Mouse (Mus musculus): ENCODE measurements at regions not wholly inside any gene's neighbourhood (a gene's known extent, or its start where the extent isn't known, plus 50 kb on each side); places are given as distances from the start of the nearest gene placed in this dataset.

DNA sequence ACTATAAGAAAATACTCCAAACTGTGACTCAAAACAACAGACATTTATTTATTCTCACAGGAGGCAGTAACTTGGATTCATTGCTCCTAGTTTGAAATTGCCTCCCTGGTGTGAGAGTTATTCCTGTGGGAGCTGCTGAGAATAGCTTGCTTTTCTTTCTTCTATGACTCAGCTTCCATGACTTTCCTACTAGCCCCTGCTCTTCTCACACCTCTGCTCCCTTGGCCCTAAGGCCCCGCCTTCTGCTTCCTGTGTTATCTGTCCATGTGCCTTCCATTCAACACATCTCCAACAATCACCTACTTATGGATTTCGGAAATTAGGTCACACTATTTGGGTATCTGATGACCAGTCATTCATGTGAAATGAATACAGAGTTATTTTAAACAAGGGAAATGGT, 865.6 kb downstream of the Jrkl start:
- no peaks in the 10 kb centered on the region for H3K4me1 ChIP-seq (ENCODE audit: control insufficient read depth, insufficient read depth, low read length)
- H3K27ac ChIP-seq (ENCODE audit: insufficient read depth, low read depth, low read length), result no peak overlapping the region
- WGBS, result 71% methylated on average over 2 of the region's 2 CpGs
- no peak overlapping the region for H3K4me3 ChIP-seq (ENCODE audit: insufficient read depth, low read depth, low read length)
- TF ChIP-seq CTCF (IDR thresholded peaks at IDR 0.05; ENCODE audit: insufficient read depth, low read depth, low read length) (no peak), POLR2A (IDR thresholded peaks at IDR 0.05; ENCODE audit: insufficient read depth, low read depth, low read length) (no peak)

DNA sequence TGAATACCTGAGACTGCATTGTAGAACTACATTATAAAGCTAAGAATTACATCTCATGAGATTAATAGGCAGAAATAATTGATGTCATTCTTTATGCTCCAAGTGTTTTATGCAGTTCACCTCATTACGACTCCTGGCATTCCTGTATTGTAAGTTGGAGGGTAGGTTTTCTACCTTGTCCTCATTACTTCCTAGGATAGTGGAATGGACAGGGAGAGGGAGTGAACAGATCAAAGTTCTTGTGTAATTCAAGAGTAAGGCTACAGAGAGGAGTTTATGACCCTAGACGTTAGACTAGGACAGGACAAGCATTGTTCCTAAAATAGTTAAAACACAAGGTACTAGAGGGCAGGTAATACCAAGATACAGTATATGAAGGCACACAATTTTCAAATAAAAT, 901.3 kb downstream of the Jrkl start:
- WGBS, result 85% methylated on average over 2 of the region's 2 CpGs
- TF ChIP-seq POLR2A (IDR thresholded peaks at IDR 0.05; ENCODE audit: insufficient read depth, low read depth, low read length) (no peak), CTCF (IDR thresholded peaks at IDR 0.05; ENCODE audit: insufficient read depth, low read depth, low read length) (no peak)

GRCm38 (mm10) chr9:12341453-12341852, 904.2 kb downstream of the Jrkl start:
- Histone ChIP-seq H3K27ac (ENCODE audit: insufficient read depth, low read depth, low read length) (no peak overlapping the region), H3K4me1 (ENCODE audit: control insufficient read depth, insufficient read depth, low read length) (no peaks in the 10 kb centered on the region), H3K4me3 (ENCODE audit: insufficient read depth, low read depth, low read length) (no peak overlapping the region)
- no peak for TF ChIP-seq POLR2A (IDR thresholded peaks at IDR 0.05; ENCODE audit: insufficient read depth, low read depth, low read length)
- TF ChIP-seq CTCF (IDR thresholded peaks at IDR 0.05; ENCODE audit: insufficient read depth, low read depth, low read length), result no peak
- 95% methylated on average over 4 of the region's 4 CpGs for WGBS

More for the DNA sequence above, 901.3 kb downstream of the Jrkl start:
- no peak overlapping the region for H3K27ac ChIP-seq (ENCODE audit: insufficient read depth, low read depth, low read length)
- H3K4me1 ChIP-seq (ENCODE audit: control insufficient read depth, insufficient read depth, low read length), result no peaks in the 10 kb centered on the region
- no peak overlapping the region for H3K4me3 ChIP-seq (ENCODE audit: insufficient read depth, low read depth, low read length)

DNA sequence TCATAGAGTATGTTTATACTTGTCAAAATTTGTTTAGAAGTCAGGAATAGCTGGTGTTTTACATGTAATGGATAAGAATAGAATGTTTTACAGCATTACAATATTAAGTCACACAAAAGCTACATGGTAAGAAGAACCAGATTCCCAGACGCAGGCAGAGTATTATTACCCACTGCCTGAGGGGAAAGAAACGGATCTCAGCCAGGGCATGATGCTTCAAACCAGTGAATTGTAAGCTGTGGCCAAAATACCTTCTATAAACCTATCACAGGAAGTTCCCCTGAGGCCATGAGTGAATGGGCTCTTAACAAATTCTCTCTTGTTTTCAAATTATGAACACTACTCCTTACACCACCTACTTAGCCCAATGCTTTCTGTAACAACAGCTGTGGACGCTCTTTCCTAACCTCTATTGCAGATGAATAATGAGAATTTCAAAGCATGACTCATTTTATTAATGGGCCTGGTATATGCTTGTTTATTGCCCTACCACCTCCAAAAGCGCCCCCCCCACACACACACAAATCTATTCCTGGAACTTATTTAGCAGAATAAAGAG, 932.0 kb downstream of the Jrkl start:
- no peak for TF ChIP-seq POLR2A (IDR thresholded peaks at IDR 0.05; ENCODE audit: insufficient read depth, low read depth, low read length)
- TF ChIP-seq CTCF (IDR thresholded peaks at IDR 0.05; ENCODE audit: insufficient read depth, low read depth, low read length), result no peak
- Histone ChIP-seq H3K4me1 (ENCODE audit: control insufficient read depth, insufficient read depth, low read length) (no peaks in the 10 kb centered on the region), H3K4me3 (ENCODE audit: insufficient read depth, low read depth, low read length) (no peak overlapping the region), H3K27ac (ENCODE audit: insufficient read depth, low read depth, low read length) (no peak overlapping the region)
- 70% methylated on average over 4 of the region's 4 CpGs for WGBS

- WGBS, result 86% methylated on average over 1 of the region's 1 CpGs
- Histone ChIP-seq H3K27ac (ENCODE audit: insufficient read depth, low read depth, low read length) (no peak overlapping the region), H3K4me3 (ENCODE audit: insufficient read depth, low read depth, low read length) (no peak overlapping the region), H3K4me1 (ENCODE audit: control insufficient read depth, insufficient read depth, low read length) (no peaks in the 10 kb centered on the region)
- TF ChIP-seq CTCF (IDR thresholded peaks at IDR 0.05; ENCODE audit: insufficient read depth, low read depth, low read length) (no peak), POLR2A (IDR thresholded peaks at IDR 0.05; ENCODE audit: insufficient read depth, low read depth, low read length) (no peak)
These were observed 932.6 kb downstream of the Jrkl start for GRCm38 (mm10) chr9:12313027-12313426.

Data from olfactory bulb, adult 2 months (tissue).